Mouse (Mus musculus) megakaryocyte, embryonic 14.5 days (primary cell): ENCODE results near the gene Saa2.

Experiments
- FLI1 ChIP-seq: IDR thresholded peaks from 2 replicates; pipeline ENCODE4 v1.6.1; 2012; ENCODE audit warnings: low read length, inconsistent platforms, mixed read lengths
- GATA1 ChIP-seq: IDR thresholded peaks from 3 replicates; pipeline ENCODE4 v1.6.1; 2012; ENCODE audit warnings: mixed read lengths, low read length, inconsistent platforms, borderline replicate concordance

DNA sequence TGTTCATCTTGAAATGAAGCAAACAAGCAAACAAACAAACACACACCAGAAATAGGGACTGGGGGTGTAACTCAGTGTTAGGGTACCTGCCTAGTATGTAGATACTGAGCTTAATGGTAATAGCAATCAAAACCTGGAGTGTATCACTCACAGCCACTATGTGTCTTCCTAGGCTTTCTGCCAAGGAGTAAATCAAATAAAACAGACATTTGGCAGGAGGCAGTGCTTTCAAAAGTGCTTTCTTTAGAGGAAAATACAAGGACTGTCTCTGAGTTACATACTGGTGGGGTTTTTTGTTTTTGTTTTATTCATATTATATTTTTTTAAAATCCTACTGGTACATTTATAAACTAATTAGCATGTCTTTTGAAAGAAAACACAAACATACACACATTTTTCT lies 15.8 kb downstream of the Saa2 start:
- no peak for TF ChIP-seq FLI1
- TF ChIP-seq GATA1: no peak
